Mouse (Mus musculus): ENCODE measurements at regions not wholly inside any gene's neighbourhood (a gene's known extent, or its start where the extent isn't known, plus 50 kb on each side); places are given as distances from the start of the nearest gene placed in this dataset.

- Histone ChIP-seq H3K9ac (ENCODE audit: low read depth, low read length) (no peak overlapping the region), H3K27ac (replicated peaks; ENCODE audit: insufficient read depth, low read depth, low read length) (no peak overlapping the region), H3K27me3 (ENCODE audit: control insufficient read depth, insufficient read depth, low read length) (no peaks in the 10 kb centered on the region; the same call in 1 of the 2 replicates), H3K36me3 (ENCODE audit: control insufficient read depth, insufficient read depth, low read length) (no peaks in the 10 kb centered on the region), H3K4me1 (ENCODE audit: control insufficient read depth, insufficient read depth, low read length) (no peaks in the 10 kb centered on the region), H3K4me3 (ENCODE audit: insufficient read depth, low read depth, low read length) (no peak overlapping the region), H3K79me2 (ENCODE audit: control insufficient read depth, insufficient read depth, low read length) (no peaks in the 10 kb centered on the region)
- 72% methylated on average over 12 of the region's 12 CpGs for WGBS
- DNase-seq (ENCODE audit: extremely low read depth, low read depth, low spot score): no peak
- TF ChIP-seq POLR2A (IDR thresholded peaks at IDR 0.05; ENCODE audit: extremely low read depth, insufficient read depth, low read length) (no peak), CTCF (IDR thresholded peaks at IDR 0.05; ENCODE audit: low read depth, low read length) (no peak)
Measured at GRCm38 (mm10) chr9:89841866-89842775, 67.6 kb upstream of the Rasgrf1 start.

DNA sequence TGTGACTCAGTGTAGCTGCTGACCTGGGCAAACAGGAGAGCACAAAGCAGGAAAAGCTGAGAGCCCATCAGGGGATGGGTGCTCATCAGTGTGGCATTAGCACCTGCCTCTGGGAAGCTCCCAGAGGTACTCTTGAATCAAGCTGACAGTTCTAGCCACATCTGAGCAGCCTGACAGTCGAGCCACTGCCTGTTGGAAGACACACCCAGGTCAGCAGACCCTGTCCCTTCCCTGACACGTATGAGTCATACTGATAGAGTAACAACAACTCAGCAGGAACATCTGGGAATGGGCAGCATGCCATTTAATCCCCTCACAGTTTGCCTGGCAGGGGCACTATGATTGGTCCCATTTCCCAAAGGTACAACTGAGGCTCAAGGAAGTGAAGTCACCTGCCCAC is 68.3 kb upstream of the Rasgrf1 start:
- no peaks in the 10 kb centered on the region for H3K36me3 ChIP-seq (ENCODE audit: control insufficient read depth, insufficient read depth, low read length)
- H3K9ac ChIP-seq (ENCODE audit: low read depth, low read length): no peak overlapping the region
- DNase-seq (ENCODE audit: extremely low read depth, low read depth, low spot score): no peak
- H3K27me3 ChIP-seq (ENCODE audit: control insufficient read depth, insufficient read depth, low read length): no peaks in the 10 kb centered on the region; the same call in 1 of the 2 replicates
- no peaks in the 10 kb centered on the region for H3K4me1 ChIP-seq (ENCODE audit: control insufficient read depth, insufficient read depth, low read length)
- no peaks in the 10 kb centered on the region for H3K79me2 ChIP-seq (ENCODE audit: control insufficient read depth, insufficient read depth, low read length)
- TF ChIP-seq POLR2A (IDR thresholded peaks at IDR 0.05; ENCODE audit: extremely low read depth, insufficient read depth, low read length) (no peak), CTCF (IDR thresholded peaks at IDR 0.05; ENCODE audit: low read depth, low read length) (no peak)
- no peak overlapping the region for H3K27ac ChIP-seq (replicated peaks; ENCODE audit: insufficient read depth, low read depth, low read length)
- 32% methylated on average over 2 of the region's 2 CpGs for WGBS
- H3K4me3 ChIP-seq (ENCODE audit: insufficient read depth, low read depth, low read length): no peak overlapping the region

- H3K27ac ChIP-seq (replicated peaks; ENCODE audit: insufficient read depth, low read depth, low read length): no peak overlapping the region
- no peak for TF ChIP-seq CTCF (IDR thresholded peaks at IDR 0.05; ENCODE audit: low read depth, low read length)
- TF ChIP-seq POLR2A (IDR thresholded peaks at IDR 0.05; ENCODE audit: extremely low read depth, insufficient read depth, low read length): no peak
- 78% methylated on average over 7 of the region's 7 CpGs for WGBS
- no peak overlapping the region for H3K4me3 ChIP-seq (ENCODE audit: insufficient read depth, low read depth, low read length)
- H3K36me3 ChIP-seq (ENCODE audit: control insufficient read depth, insufficient read depth, low read length): no peaks in the 10 kb centered on the region
- H3K9ac ChIP-seq (ENCODE audit: low read depth, low read length): no peak overlapping the region
- H3K79me2 ChIP-seq (ENCODE audit: control insufficient read depth, insufficient read depth, low read length): no peaks in the 10 kb centered on the region
- no peaks in the 10 kb centered on the region for H3K27me3 ChIP-seq (ENCODE audit: control insufficient read depth, insufficient read depth, low read length)
- DNase-seq (ENCODE audit: extremely low read depth, low read depth, low spot score): no peak
- no peaks in the 10 kb centered on the region for H3K4me1 ChIP-seq (ENCODE audit: control insufficient read depth, insufficient read depth, low read length)
Measured at GRCm38 (mm10) chr9:89836454-89837245, 73.1 kb upstream of the Rasgrf1 start.

GRCm38 (mm10) chr9:89833596-89833995 is 76.1 kb upstream of the Rasgrf1 start:
- Histone ChIP-seq H3K79me2 (ENCODE audit: control insufficient read depth, insufficient read depth, low read length) (no peaks in the 10 kb centered on the region), H3K36me3 (ENCODE audit: control insufficient read depth, insufficient read depth, low read length) (no peaks in the 10 kb centered on the region), H3K27ac (replicated peaks; ENCODE audit: insufficient read depth, low read depth, low read length) (no peak overlapping the region), H3K4me3 (ENCODE audit: insufficient read depth, low read depth, low read length) (no peak overlapping the region), H3K27me3 (ENCODE audit: control insufficient read depth, insufficient read depth, low read length) (no peaks in the 10 kb centered on the region), H3K9ac (ENCODE audit: low read depth, low read length) (no peak overlapping the region), H3K4me1 (ENCODE audit: control insufficient read depth, insufficient read depth, low read length) (no peaks in the 10 kb centered on the region)
- no peak for DNase-seq (ENCODE audit: extremely low read depth, low read depth, low spot score)
- no peak for TF ChIP-seq POLR2A (IDR thresholded peaks at IDR 0.05; ENCODE audit: extremely low read depth, insufficient read depth, low read length)
- TF ChIP-seq CTCF (IDR thresholded peaks at IDR 0.05; ENCODE audit: low read depth, low read length): no peak
- 80% methylated on average over 9 of the region's 9 CpGs for WGBS

DNA sequence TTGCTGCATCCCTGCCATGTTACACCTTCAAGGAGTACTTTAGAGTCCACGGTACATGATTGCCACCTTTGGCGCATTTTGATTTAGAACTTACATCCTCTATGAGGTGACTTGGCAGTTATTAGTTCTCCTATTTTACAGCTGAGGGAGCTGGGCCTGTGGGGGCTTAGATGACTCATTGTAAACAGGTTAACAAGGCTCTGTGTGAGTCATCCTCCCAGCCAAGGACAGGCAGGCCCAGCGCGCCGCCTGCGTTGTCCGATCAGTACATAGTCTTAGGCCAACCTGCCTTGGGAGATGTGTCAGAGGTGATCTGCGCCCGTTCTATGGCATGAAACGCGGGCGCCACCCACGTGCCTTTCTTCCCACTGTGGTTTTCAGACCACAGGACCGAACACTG is 77.9 kb upstream of the Rasgrf1 start:
- WGBS: 83% methylated on average over 14 of the region's 14 CpGs
- no peaks in the 10 kb centered on the region for H3K79me2 ChIP-seq (ENCODE audit: control insufficient read depth, insufficient read depth, low read length)
- DNase-seq (ENCODE audit: extremely low read depth, low read depth, low spot score): no peak

More for the DNA sequence above, 77.9 kb upstream of the Rasgrf1 start:
- Histone ChIP-seq H3K4me1 (ENCODE audit: control insufficient read depth, insufficient read depth, low read length) (no peaks in the 10 kb centered on the region), H3K27ac (replicated peaks; ENCODE audit: insufficient read depth, low read depth, low read length) (no peak overlapping the region), H3K36me3 (ENCODE audit: control insufficient read depth, insufficient read depth, low read length) (no peaks in the 10 kb centered on the region), H3K27me3 (ENCODE audit: control insufficient read depth, insufficient read depth, low read length) (no peaks in the 10 kb centered on the region), H3K4me3 (ENCODE audit: insufficient read depth, low read depth, low read length) (no peak overlapping the region), H3K9ac (ENCODE audit: low read depth, low read length) (no peak overlapping the region)
- TF ChIP-seq POLR2A (IDR thresholded peaks at IDR 0.05; ENCODE audit: extremely low read depth, insufficient read depth, low read length) (no peak), CTCF (IDR thresholded peaks at IDR 0.05; ENCODE audit: low read depth, low read length) (no peak)

Data from liver, adult 2 months (tissue).